Mouse (Mus musculus) hindbrain, embryonic 14.5 days (tissue): Measurements from ENCODE around the gene Zkscan5. TPM values are rescaled to one million over a fixed set of nuclear protein-coding genes. Genes with fewer than 3 reads are reported as not detected.
A peak's percentile ranks its signal among the peaks of the same experiment; 100 is the strongest.

Experiments used
- ATAC-seq: fragments of 200-750 bp; cut with Nextera tagmentation; 2 replicates; pipeline ENCODE4 v1.8.0; 2017; ENCODE audit warnings: moderate number of reproducible peaks, mild to moderate bottlenecking, moderate TSS enrichment, moderate library complexity; ENCODE audit not compliant: low FRiP score
- DNase-seq: peaks from one replicate; pipeline ENCODE4 v3.0.0-alpha.2; 2015; ENCODE audit warnings: low spot score
- H3K27ac ChIP-seq: fragments of 300-500 bp; sonication (generic); 2 replicates; pipeline ENCODE4 v1.5.1; 2014; ENCODE audit warnings: mild to moderate bottlenecking, moderate library complexity
- H3K27me3 ChIP-seq: fragments of 300-500 bp; sonication (generic); 2 replicates; pipeline ENCODE4 v1.6.1; 2014; ENCODE audit warnings: mild to moderate bottlenecking, low read length, mixed read lengths; ENCODE audit not compliant: control insufficient read depth, insufficient read depth
- H3K36me3 ChIP-seq: fragments of 300-500 bp; sonication (generic); replicated peaks from 2 replicates; pipeline ENCODE4 v1.6.1; 2014; ENCODE audit not compliant: control insufficient read depth, insufficient read depth
- H3K4me1 ChIP-seq: fragments of 300-500 bp; sonication (generic); replicated peaks from 2 replicates; pipeline ENCODE4 v1.6.1; 2014; ENCODE audit warnings: antibody characterized with exemption, low read length, mixed read lengths; ENCODE audit not compliant: control insufficient read depth, insufficient read depth
- H3K4me2 ChIP-seq: fragments of 300-500 bp; sonication (generic); replicated peaks from 2 replicates; pipeline ENCODE4 v1.6.1; 2014; ENCODE audit warnings: mild to moderate bottlenecking, moderate library complexity
- H3K4me3 ChIP-seq: fragments of 300-500 bp; sonication (generic); replicated peaks from 2 replicates; pipeline ENCODE4 v1.5.1; 2014; ENCODE audit warnings: mild to moderate bottlenecking, low read length
- H3K9ac ChIP-seq: fragments of 300-500 bp; sonication (generic); 2 replicates; pipeline ENCODE4 v1.6.1; 2014
- H3K9me3 ChIP-seq: fragments of 300-500 bp; sonication (generic); 2 replicates; pipeline ENCODE4 v1.6.1; 2016; ENCODE audit warnings: low read length; ENCODE audit not compliant: control insufficient read depth
- WGBS: fragments of 180-500 bp; shearing (Covaris S2); extraction: QIAGEN DNeasy Blood & Tissue Kit; methylation state at CpG from one replicate; pipeline ENCODE4 v1.1.7; 2014; 5-methylcytosine and 5-hydroxymethylcytosine counted together
- polyA plus RNA-seq: library from polyadenylated mRNA; unstranded; fragments of >200 nt; fragmentation: Nextera tagmentation; extraction: Ambion mirVana; gene quantifications from 2 replicates; pipeline ENCODE4 v1.2.1, GENCODE M21; 2014

The Zkscan5 gene
- polyA plus RNA-seq: 12.0 and 15.6 TPM in 2 replicates

- WGBS: under 1% methylated on average over 22 of the region's 22 CpGs
Measured at GRCm38 (mm10) chr5:145203936-145204691, at the start of gene Zkscan5. TSS of gene Zkscan5 (plus strand) at chr5:145204562.

DNA sequence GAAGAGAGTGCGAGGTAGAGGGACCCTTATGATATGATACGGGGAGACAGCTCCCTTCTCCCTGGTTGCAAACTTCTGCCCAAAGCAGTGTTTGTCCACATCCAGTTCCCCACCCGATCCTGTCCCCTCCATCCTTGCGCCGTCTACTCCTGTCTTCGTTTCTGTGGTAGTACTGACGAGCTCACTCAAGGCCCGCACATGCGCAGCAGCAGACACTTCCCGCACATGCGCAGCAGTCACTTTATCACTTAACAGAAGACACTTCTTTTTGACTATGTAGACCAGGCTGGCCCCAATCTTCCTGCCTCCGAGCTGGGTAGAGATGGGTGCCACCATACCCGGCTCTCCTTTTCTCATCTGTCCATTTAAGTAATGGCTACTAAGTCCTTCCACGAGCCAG is 43.0 kb upstream of the Zkscan5 start:
- Histone ChIP-seq H3K27me3 (no peaks in the 10 kb centered on the region), H3K4me2 (no peak overlapping the region), H3K27ac (no peak overlapping the region), H3K36me3 (peaks cover 82% of the 10 kb centered on the region), H3K4me3 (no peak overlapping the region), H3K9me3 (no peaks in the 10 kb centered on the region), H3K9ac (no peak overlapping the region), H3K4me1 (peaks cover 7% of the 10 kb centered on the region)
- DNase-seq (no peak), ATAC-seq (no peak)
- WGBS: 95% methylated on average over 14 of the region's 14 CpGs

More at GRCm38 (mm10) chr5:145203936-145204691, at the start of gene Zkscan5:
- H3K4me2 ChIP-seq: peak within 1 kb of the TSS; percentile 66
- H3K4me3 ChIP-seq: peak within 1 kb of the TSS; percentile 51
- no peaks in the 10 kb centered on the region for H3K27me3 ChIP-seq
- DNase-seq (peak; percentile 97), ATAC-seq (peak; percentile 94)
- H3K9ac ChIP-seq: peak within 1 kb of the TSS; percentile 58
- no peaks in the 10 kb centered on the region for H3K9me3 ChIP-seq
- H3K36me3 ChIP-seq: peaks cover 4% of the 10 kb centered on the region
- peak within 1 kb of the TSS; percentile 71 for H3K27ac ChIP-seq
- peaks cover 24% of the 10 kb centered on the region for H3K4me1 ChIP-seq

GRCm38 (mm10) chr5:145164710-145165109 is 39.7 kb upstream of the Zkscan5 start:
- ATAC-seq (no peak), DNase-seq (no peak)
- H3K27me3 ChIP-seq: no peaks in the 10 kb centered on the region
- H3K36me3 ChIP-seq: peaks cover 51% of the 10 kb centered on the region
- no peaks in the 10 kb centered on the region for H3K9me3 ChIP-seq
- 75% methylated on average over 3 of the region's 3 CpGs for WGBS
- no peak overlapping the region for H3K27ac ChIP-seq
- peaks cover 21% of the 10 kb centered on the region for H3K4me1 ChIP-seq
- H3K4me2 ChIP-seq: no peak overlapping the region
- H3K4me3 ChIP-seq: no peak overlapping the region
- no peak overlapping the region for H3K9ac ChIP-seq

DNA sequence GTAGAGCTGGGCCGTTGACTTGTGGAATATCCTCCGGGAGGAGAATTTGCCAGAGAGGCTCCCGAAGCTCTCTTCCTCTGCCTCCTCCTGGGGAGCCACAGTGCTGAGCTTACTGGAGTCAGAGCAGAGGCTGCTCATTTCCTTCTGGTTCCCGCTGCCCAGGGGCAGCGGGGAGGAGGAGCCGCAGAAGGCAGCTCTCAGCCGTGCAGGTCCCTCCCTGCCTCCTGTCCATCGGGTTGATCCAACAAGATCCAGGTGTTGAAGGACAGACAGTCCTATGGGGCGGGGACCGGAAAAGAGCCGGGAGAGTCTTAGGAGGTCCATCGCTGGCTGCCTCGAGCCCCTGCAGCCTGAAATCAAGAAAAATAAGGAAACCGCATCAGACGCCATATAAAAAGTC is 39.2 kb upstream of the Zkscan5 start:
- Histone ChIP-seq H3K4me1 (peaks cover 21% of the 10 kb centered on the region), H3K36me3 (peaks cover 49% of the 10 kb centered on the region), H3K4me3 (no peak overlapping the region), H3K4me2 (no peak overlapping the region), H3K27me3 (no peaks in the 10 kb centered on the region), H3K27ac (no peak overlapping the region), H3K9ac (no peak overlapping the region), H3K9me3 (no peaks in the 10 kb centered on the region)
- ATAC-seq (no peak), DNase-seq (no peak)
- WGBS: 88% methylated on average over 15 of the region's 15 CpGs

DNA sequence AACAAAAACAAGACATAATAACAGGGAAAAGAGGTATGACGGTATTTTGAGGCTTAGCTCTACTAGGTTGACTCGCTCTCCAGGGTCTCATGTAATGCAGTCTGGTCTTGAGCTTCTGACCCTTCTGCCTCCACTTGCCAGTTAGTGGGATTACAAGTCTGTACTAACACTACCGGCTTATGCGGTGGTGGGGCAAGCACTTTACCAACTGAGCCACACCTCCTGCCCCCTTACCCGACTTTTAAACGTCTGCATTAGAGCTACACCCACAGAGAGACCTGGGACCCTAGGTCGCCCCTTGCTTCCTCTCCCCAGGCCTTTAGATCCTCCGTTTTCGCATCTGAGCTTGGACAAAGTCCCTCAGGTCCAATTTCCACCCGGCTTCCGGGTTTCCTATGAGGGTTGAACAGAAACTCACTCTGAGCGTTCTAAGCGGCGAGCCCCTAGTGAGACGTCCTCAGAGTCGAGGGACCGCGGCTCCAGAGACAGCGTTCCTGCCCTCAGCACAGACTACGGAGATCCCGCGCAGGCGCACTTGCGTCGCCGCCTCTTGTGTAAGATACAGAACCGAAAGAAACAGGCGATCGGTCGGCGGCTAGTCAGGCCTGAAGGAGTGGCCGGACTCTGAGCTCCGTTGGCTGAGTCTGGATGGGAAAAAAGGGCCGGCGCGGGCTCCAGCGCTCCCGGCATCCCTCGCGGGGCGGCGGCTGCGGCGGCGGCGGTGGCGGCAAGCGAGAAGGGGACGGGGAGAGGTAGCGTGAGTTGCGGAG is 37.6 kb upstream of the Zkscan5 start, which contains the start of the genes Ptcd1 and Cpsf4:
Ptcd1 (minus strand) TSS at position 573 of the 770 bp plus-strand sequence.
Cpsf4 (plus strand) TSS at position 678 of the 770 bp plus-strand sequence.
- Histone ChIP-seq H3K4me1 (peaks cover 21% of the 10 kb centered on the region), H3K9me3 (no peaks in the 10 kb centered on the region), H3K36me3 (peaks cover 49% of the 10 kb centered on the region), H3K4me3 (peak within 1 kb of the TSS; percentile 74), H3K27ac (peak within 1 kb of the TSS; percentile 80), H3K9ac (peak within 1 kb of the TSS; percentile 85), H3K27me3 (no peaks in the 10 kb centered on the region), H3K4me2 (peak within 1 kb of the TSS; percentile 81)
- ATAC-seq (peak; percentile 95), DNase-seq (peak; percentile 99)
- WGBS: under 1% methylated on average over 51 of the region's 51 CpGs

DNA sequence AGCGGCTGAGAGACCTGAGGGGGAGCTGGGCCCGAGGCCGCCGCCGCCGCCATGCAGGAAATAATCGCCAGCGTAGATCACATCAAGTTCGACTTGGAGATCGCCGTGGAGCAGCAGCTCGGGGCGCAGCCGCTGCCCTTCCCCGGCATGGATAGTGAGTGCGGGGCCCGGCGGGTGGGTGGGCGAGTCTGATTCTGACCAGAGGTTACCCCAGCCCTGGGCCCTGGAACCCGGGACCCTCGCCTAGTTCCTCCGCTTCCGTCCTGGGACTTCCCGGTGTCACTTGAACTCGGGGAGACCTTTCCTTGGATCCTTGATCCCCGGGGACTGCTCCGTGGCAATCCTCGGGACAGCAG is 37.1 kb upstream of the Zkscan5 start:
- H3K36me3 ChIP-seq: peaks cover 50% of the 10 kb centered on the region
- H3K4me3 ChIP-seq: peak overlapping the region; percentile 74
- peaks cover 21% of the 10 kb centered on the region for H3K4me1 ChIP-seq
- H3K9me3 ChIP-seq: no peaks in the 10 kb centered on the region
- DNase-seq: no peak
- peak overlapping the region; percentile 68; the same call in 1 of the 2 replicates for H3K27ac ChIP-seq
- no peaks in the 10 kb centered on the region for H3K27me3 ChIP-seq
- H3K4me2 ChIP-seq: peak overlapping the region; percentile 63
- H3K9ac ChIP-seq: peak overlapping the region; percentile 85
- ATAC-seq: peak; percentile 62
- WGBS: 1% methylated on average over 28 of the region's 28 CpGs

DNA sequence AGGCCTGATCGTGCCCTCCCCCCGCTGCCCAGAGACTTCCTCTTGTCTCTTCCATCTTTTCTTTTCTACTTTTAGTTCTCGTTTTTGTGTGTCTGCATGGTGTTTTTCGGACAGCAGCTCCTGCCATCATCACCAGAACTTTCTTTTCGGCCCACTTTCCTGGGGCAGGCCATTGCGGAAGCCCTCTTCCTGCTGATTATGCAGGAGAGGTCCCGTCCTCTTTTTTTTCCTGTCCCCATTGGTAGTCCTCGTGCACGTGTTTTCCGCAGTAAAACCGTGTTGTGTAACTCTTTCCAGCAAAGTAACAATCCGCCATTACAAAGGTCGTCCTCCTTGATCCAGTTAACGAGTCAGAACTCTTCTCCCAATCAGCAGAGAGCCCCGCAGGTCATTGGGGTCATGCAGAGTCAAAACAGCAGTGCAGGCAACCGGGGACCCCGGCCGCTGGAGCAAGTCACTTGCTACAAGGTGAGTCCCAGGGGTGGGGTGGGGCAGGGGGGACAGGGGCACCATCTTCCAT is 25.8 kb upstream of the Zkscan5 start:
- H3K9ac ChIP-seq: no peak overlapping the region
- H3K4me3 ChIP-seq: no peak overlapping the region
- ATAC-seq (no peak), DNase-seq (no peak)
- no peak overlapping the region for H3K27ac ChIP-seq
- H3K9me3 ChIP-seq: no peaks in the 10 kb centered on the region
- H3K36me3 ChIP-seq: peaks cover 98% of the 10 kb centered on the region
- no peaks in the 10 kb centered on the region for H3K27me3 ChIP-seq
- H3K4me1 ChIP-seq: no peaks in the 10 kb centered on the region
- WGBS: 88% methylated on average over 18 of the region's 18 CpGs
- no peak overlapping the region for H3K4me2 ChIP-seq

- Histone ChIP-seq H3K36me3 (peaks cover 79% of the 10 kb centered on the region), H3K9ac (no peak overlapping the region), H3K4me3 (no peak overlapping the region), H3K4me1 (peaks cover 9% of the 10 kb centered on the region), H3K27me3 (no peaks in the 10 kb centered on the region), H3K27ac (no peak overlapping the region), H3K4me2 (no peak overlapping the region), H3K9me3 (no peaks in the 10 kb centered on the region)
- DNase-seq: no peak
- 96% methylated on average over 2 of the region's 2 CpGs for WGBS
- no peak for ATAC-seq
Measured at GRCm38 (mm10) chr5:145185244-145185643, 19.1 kb upstream of the Zkscan5 start.

GRCm38 (mm10) chr5:145189416-145189815 is 14.9 kb upstream of the Zkscan5 start:
- no peaks in the 10 kb centered on the region for H3K9me3 ChIP-seq
- 99% methylated on average over 6 of the region's 6 CpGs for WGBS
- H3K36me3 ChIP-seq: peaks cover 49% of the 10 kb centered on the region
- H3K4me3 ChIP-seq: no peak overlapping the region
- ATAC-seq (no peak), DNase-seq (no peak)
- peaks cover 18% of the 10 kb centered on the region for H3K4me1 ChIP-seq
- H3K4me2 ChIP-seq: no peak overlapping the region
- no peaks in the 10 kb centered on the region for H3K27me3 ChIP-seq
- no peak overlapping the region for H3K9ac ChIP-seq
- H3K27ac ChIP-seq: no peak overlapping the region
